Comparison of ENCODE assay signal across 9 mouse cellular contexts in genomic region chr2:103138529-103139265, GRCm38 (mm10).
A peak's percentile ranks its signal among the peaks of the same experiment; 100 is the strongest.
DNase-seq lines count a peak whose midpoint lies in the region; ATAC-seq lines count a peak whose summit lies in the region.
"Had no signal": no experiment of that assay in that cellular context is flagged by ENCODE, and none has a peak within 500 bp of the region (broad histone marks: within the 10 kb centered on the region; RNA-seq: fewer than 3 reads in every experiment).

No protein-coding gene starts in this region.

- H3K4me1 ChIP-seq in forebrain, embryonic 14.5 days (ENCODE audit: control insufficient read depth, insufficient read depth, low read length): no peaks in the 10 kb centered on the region
- no peaks in the 10 kb centered on the region for H3K4me1 ChIP-seq in forebrain, embryonic 13.5 days
- peaks cover 11% of the 10 kb centered on the region for H3K4me1 ChIP-seq in lung, embryonic 16.5 days (replicated peaks; ENCODE audit: control insufficient read depth, insufficient read depth, low read length)
- H3K4me1 ChIP-seq: midbrain, embryonic 13.5 days had no signal

- H3K27ac ChIP-seq in forebrain, embryonic 14.5 days (ENCODE audit: low read depth, low read length): no peak overlapping the region
- no peak overlapping the region for H3K27ac ChIP-seq in forebrain, embryonic 13.5 days
- peak overlapping the region; percentile 61 for H3K27ac ChIP-seq in lung, embryonic 16.5 days (ENCODE audit: low read length)
- H3K27ac ChIP-seq: midbrain, embryonic 13.5 days had no signal

- no peaks in the 10 kb centered on the region for H3K9me3 ChIP-seq in forebrain, embryonic 14.5 days (replicated peaks; ENCODE audit: control insufficient read depth, low read length)
- no peaks in the 10 kb centered on the region for H3K9me3 ChIP-seq in forebrain, embryonic 13.5 days (replicated peaks)
- no peaks in the 10 kb centered on the region for H3K9me3 ChIP-seq in lung, embryonic 16.5 days (ENCODE audit: control insufficient read depth, low read length)
- H3K9me3 ChIP-seq: midbrain, embryonic 13.5 days had no signal

- H3K9ac ChIP-seq in forebrain, embryonic 14.5 days (ENCODE audit: low read length): no peak overlapping the region
- H3K9ac ChIP-seq in forebrain, embryonic 13.5 days: no peak overlapping the region
- H3K9ac ChIP-seq in lung, embryonic 16.5 days (ENCODE audit: low read length): no peak overlapping the region
- H3K9ac ChIP-seq: midbrain, embryonic 13.5 days had no signal

- WGBS in forebrain, embryonic 14.5 days: 75% methylated on average over 8 of the region's 8 CpGs
- WGBS in forebrain, embryonic 13.5 days: 69% methylated on average over 8 of the region's 8 CpGs
- WGBS in lung, embryonic 16.5 days: 22% methylated on average over 8 of the region's 8 CpGs

- no peak overlapping the region for H3K4me3 ChIP-seq in forebrain, embryonic 14.5 days (ENCODE audit: low read depth, low read length)
- no peak overlapping the region for H3K4me3 ChIP-seq in forebrain, embryonic 13.5 days
- no peak overlapping the region for H3K4me3 ChIP-seq in lung, embryonic 16.5 days (ENCODE audit: low read length)
- H3K4me3 ChIP-seq: midbrain, embryonic 13.5 days had no signal

- DNase-seq in forebrain, embryonic 14.5 days (ENCODE audit: low spot score): peak; percentile 35
- DNase-seq in ES-CJ7 (ENCODE audit: low read depth, low spot score): peak; percentile 3
- DNase-seq in kidney, adult 9 months: peak; percentile 63
- DNase-seq in embryo, embryonic 10.5 days (ENCODE audit: low spot score): no peak
- DNase-seq in cerebellum, adult 18-20 months: no peak

- H3K4me2 ChIP-seq in forebrain, embryonic 14.5 days (ENCODE audit: low read length): no peak overlapping the region
- no peak overlapping the region for H3K4me2 ChIP-seq in forebrain, embryonic 13.5 days
- H3K4me2 ChIP-seq in lung, embryonic 16.5 days (ENCODE audit: low read depth, low read length): no peak overlapping the region
- H3K4me2 ChIP-seq: midbrain, embryonic 13.5 days had no signal

- H3K36me3 ChIP-seq in forebrain, embryonic 14.5 days (ENCODE audit: control insufficient read depth, insufficient read depth, low read length): no peaks in the 10 kb centered on the region
- no peaks in the 10 kb centered on the region for H3K36me3 ChIP-seq in forebrain, embryonic 13.5 days (ENCODE audit: poor library complexity, severe bottlenecking)
- no peaks in the 10 kb centered on the region for H3K36me3 ChIP-seq in lung, embryonic 16.5 days (ENCODE audit: control insufficient read depth, insufficient read depth, low read length)
- H3K36me3 ChIP-seq: midbrain, embryonic 13.5 days had no signal

- H3K27me3 ChIP-seq in forebrain, embryonic 14.5 days (replicated peaks; ENCODE audit: control insufficient read depth, insufficient read depth, low read length): no peaks in the 10 kb centered on the region
- no peaks in the 10 kb centered on the region for H3K27me3 ChIP-seq in forebrain, embryonic 13.5 days
- no peaks in the 10 kb centered on the region for H3K27me3 ChIP-seq in lung, embryonic 16.5 days (ENCODE audit: control insufficient read depth, insufficient read depth, low read depth, low read length)
- H3K27me3 ChIP-seq: midbrain, embryonic 13.5 days had no signal

- no peak for ATAC-seq in forebrain, embryonic 14.5 days
- ATAC-seq in forebrain, embryonic 13.5 days: no peak
- ATAC-seq in lung, embryonic 16.5 days (ENCODE audit: low read depth): peak; percentile 92
- ATAC-seq in cerebellum, adult (ENCODE audit: insufficient number of reproducible peaks, low FRiP score, low TSS enrichment): no peak
- ATAC-seq: midbrain, embryonic 13.5 days had no signal

Comparison
In these comparisons a context has a peak if more than half of its experiments do, and no peak if none do; other contexts are left out.
1. DNase-seq: peak in forebrain, embryonic 14.5 days (single experiment), ES-CJ7 (single experiment) and kidney, adult 9 months (single experiment); none in embryo, embryonic 10.5 days (single experiment) and cerebellum, adult 18-20 months (0 of 2).